Mouse (Mus musculus) frontal cortex, postnatal 14 days (tissue): Measurements from ENCODE around the gene BC052040.

Source experiments
- DNase-seq, 2 experiments: peaks; one replicate each; pipeline ENCODE4 v3.0.0; 2022; ENCODE audit warnings: low spot score in 2 of 2

Gene BC052040

DNA sequence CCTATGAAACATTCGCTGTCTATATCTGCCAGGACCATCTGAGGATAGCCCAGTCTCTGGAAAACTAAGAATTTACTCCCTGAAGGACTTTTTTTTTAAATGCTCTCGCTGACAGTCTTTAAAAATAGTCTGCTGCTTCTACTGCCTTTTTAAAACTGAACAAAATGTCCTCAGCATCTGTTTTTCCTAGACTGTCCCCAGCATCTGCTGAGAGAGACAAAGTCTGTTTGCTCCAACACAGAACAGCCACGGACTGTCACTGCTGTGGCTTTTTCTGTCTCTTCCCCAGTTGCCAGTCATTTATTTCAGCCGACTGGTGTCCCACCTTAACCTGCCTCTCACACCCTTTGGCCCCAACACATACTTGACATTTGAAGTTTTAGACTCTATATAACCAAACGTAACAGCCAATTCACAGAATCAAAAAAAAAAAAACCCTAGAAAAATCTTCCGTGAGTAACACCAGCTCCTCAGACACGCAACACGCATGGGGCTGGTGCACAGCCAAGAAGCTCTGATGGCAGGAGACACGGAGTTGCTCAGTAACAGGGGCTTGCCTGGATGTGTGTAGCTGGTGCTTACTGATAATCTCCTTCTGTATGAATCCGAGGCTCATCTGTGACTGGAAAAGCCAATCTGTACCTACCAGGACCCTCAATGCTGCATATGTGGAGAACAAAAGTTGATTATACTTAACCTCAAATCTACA, 188.2 kb downstream of the BC052040 start:
- DNase-seq: peak; percentile 25 to 31

DNA sequence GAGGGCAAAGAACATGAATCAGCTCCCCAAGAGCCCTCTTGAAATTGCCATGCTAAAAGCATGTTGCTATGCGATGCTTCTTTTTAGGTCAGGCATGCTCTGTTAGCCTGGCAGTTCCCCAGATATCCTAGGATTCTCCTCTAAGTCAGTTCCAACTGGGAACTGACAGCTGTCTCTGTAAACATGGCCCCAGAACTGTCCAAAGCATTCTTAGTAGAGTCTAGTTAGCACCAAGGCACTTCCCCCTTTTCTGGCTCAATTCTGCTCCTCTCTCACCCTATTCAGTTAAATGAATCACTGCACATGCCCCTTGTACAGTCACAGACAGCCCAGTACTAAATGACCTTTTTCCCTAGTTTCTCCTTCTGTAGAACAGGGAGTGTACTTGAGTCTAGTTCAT, 191.2 kb downstream of the BC052040 start:
- DNase-seq: no peak

DNA sequence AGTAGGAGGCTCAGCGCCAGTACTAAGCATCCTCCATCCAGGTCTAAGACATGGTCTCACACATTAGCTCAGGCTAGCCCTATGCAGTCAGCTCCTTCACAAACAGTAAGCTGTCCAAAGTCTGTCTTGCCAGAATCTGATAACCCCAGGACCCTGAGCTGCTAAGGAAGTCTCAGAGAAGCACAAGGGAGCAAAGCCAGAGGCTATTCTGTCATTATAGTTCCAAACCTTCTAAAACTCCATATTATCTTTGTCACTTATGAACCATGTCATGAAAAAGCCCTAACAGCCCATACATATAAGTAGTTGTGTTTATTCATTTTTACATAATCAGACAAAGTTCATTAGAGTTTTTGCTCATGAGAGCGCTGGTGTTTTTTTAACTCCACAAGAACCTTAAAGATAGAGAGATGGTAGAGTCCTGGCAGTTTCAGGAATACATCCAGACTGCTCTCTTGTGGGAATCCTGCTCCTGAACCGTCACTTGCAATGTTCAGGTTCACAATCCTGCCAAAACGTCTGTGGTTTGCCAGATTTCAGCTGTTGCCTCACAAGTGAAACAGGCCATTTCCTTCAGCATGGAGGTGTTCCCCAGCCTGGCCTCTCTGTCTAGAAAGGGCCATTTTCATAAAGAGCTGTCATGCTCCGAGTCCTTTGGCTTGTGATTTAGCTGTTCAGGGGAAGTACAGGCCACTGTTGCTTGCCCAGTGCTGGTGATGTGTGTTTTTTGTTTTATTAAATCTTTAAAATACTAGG, 192.8 kb downstream of the BC052040 start:
- DNase-seq: no peak

DNA sequence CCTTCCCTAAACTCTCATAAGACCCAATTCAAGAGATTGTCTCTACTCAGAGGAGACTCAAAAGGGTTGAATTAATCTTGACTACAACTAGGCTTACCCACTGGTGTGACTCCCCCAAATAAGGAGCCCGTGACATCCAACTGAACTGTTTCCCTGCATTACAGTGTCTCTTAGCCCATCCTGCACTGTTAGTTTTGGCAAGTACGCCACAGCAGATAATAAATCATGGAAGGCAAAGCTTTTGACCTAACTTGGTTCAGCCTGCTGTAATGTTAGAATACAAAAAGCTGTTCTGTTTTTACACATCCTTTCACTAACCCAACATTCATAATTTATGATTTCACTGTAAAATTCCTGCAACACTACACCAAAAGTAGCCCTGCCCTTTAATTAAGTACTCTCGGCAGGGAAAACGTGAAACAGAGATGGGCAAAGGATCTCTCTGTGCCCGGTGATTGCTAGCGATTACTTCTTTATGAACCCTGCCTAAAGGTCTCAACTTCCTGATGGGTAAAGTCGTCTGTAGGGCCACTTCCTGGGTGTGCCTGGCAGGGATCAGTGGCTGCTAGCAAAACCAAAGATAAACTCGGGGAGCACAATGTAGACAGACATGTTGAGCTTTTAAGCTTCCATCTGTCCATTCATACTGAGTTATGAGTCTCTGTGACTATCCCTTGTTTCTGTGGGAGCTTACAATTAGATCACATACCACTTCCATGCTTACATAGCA, 194.1 kb downstream of the BC052040 start:
- DNase-seq: no peak

DNA sequence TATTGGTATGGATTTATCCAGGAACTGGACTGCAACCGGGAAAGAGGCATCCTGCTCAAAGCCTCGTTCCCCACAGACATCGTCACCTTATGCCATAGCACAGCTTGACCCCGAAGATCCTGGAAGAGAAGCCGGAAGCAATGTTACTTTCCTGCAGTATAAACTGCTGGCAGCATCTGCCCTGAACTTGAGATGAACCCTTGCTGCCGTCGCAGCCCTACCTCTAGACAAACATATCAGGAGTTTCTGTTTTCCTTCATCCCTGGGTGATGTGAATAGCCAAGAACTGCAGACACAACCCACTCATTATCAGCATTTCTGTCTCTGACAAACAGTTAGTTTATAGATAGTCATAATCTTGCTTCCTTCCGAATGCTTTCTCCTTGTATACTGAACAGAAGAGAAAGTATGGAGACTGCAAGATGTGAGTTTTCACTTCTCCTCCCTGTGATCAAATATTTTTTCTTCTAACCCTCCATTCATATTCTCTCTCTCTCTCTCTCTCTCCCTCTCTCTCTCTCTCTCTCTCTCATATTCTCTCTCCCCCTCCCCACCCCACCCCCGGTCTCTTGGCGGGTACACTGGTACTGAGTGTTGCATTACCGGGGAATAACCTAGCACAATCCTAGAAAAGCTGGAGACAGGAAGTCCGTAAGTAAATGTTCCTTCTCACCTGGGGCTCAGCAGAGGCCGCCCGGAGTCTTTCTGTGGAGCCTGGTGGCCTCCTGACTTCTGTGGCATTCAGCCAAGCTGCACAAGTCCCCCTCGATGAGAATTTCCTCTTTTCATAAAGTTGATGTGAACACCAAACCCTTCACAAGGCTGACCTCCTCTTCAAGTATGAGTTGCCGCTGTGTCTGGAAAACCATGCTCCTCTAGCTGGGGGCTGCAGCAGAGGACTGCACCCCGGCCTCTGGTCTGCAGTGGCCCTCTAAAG, 195.7 kb downstream of the BC052040 start:
- DNase-seq: no peak

DNA sequence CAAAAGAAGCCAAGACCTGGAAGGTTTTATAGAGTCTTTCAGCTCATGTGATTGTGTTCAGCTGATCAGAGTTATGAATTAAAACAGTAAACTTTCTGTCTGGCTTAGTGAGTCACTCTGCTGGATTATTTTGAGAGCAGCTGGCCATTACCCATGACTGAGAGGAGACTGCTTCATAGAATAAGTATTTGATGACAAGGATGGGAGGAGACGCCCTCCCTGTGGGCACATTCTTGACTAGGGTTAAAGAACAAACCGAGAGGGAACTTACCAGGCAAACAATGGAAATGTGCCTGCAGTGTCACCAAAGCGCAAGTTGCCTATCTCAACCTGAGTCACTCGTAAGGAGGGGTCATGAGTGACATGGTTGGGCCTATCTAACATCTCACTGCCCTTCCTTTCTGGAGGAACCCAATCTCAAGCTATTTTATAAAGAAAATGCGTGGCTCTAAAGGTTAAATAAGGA, 199.1 kb downstream of the BC052040 start:
- DNase-seq: no peak

DNA sequence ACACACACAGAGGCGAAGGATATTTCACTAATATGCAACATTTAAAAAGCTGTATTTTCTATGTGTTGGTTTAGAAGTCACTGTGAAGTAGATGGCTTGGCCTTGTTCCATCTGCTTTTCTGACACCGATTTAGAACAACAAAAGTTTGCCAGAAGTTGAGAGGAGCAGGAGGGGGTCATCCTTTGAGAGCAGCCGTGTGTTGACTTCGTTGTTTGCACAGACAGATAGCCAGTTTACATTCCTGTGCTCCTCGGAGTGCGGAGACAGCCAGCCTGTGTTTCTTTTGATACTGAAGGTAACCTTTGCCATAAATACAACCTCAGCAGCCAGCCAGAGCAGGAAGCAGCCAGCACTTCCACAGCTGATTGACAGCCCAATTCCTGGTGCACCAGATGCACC, 204.2 kb downstream of the BC052040 start:
- no peak for DNase-seq

DNA sequence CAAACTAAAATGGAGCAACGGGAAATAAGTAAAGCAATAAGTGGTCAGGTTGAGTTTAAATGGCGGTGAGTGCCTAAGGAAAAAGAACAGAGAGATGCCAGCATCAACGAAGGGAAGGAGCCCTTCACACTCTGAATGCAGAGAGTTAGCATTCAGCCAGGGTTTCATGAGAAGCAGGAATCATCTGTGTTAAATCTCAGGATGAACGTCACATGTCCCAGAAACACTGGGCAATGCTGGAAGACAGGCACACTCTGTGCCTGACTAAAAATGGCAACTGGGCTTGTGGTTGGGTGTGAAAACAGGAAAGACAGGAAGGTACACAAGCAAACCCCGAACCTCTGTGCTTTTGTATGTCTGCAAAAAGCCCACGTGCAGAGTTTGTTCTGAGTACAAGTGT, 217.3 kb downstream of the BC052040 start:
- DNase-seq: no peak

DNA sequence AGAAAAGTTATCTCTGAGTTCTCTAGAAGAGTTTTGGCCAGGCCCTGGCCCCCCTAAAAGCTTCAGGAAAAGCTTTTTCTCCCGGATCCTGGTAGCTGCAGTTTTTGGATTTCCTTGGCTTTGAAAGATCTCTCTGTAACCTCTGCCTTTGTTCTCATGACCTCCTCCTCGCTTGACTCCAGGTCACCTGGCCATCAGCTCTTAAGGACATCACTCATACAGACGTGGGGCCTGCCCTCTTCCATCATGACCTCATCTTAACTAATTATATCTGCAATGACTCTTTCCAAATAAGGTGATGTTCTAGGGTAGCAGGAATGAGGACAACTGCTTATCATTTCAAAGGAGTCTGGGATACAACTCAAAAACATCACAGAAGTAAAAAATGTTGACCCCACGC, 226.9 kb downstream of the BC052040 start:
- no peak for DNase-seq

DNA sequence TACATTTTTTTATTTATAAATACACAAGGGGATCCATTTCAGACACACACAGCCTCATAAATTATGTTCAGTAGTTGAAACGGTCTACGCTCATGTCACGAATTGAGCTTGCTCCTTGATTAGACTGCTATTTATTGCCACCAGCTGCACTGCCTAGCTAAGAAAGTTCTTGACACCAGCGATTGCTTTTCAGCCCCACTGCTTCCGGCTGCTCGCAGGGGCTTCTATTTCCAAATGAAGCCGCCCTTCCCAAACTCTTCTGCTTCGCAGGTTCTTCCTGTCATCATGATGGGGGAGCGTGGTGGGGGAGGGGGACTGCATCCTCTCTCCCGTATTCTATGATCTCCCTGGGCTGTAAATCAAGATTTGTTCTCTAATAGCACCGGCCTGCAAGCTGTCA, 231.8 kb downstream of the BC052040 start:
- DNase-seq: no peak

DNA sequence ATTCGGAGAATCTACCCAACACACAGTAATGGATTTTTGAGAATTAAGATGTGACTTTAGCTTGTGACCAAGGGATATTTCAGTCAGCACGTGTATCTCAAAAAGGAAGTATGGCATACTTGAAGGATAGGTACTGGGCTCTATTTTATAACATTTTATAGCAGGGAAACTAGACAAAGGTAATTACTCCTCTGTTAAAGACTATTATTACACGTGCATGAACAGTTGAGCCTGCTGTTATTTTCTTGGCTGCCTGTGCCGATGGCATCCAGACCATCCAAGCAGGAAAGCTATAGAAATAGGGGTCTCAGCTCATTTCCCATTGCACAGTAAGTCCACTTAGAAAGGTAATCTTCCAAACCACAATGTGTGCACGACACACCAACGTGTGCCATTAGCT, 232.2 kb downstream of the BC052040 start:
- DNase-seq: no peak

DNA sequence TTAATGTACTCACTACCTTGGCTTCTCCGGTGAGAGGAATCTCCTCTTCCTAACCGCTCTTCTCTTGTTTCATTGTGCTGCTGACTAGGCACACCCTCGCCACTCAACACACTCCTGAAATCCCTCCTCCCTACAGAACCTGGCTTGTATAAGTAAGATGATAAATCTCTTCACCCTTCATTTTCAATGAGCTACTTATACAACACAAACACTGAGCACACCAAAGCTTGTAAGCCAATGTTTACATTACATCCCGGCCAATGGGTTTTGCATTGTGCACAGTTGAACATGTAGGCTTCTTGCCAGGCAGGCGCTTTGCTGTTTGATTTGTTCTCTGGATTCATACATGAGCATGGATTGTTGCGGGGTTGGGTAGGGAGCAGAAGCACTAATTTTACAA, 236.4 kb downstream of the BC052040 start:
- no peak for DNase-seq

DNA sequence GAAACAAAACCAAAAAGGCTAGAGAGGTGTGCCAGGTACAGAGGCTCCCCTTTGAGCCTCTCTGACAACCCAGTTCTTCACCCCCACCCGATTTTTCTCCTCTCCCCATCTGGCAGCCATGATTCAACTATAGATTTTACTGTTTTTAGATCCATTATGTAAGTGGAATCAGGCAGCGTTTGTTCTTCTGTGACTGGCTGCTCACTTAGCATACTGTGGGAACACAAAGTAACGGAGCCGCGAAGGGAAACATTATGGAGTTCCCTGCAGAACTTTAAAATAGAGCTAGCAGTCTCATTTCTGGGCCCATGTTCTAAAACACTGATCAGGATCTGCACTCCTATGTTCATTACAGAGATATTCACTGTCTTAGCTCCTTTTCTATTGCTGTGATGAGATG, 240.8 kb downstream of the BC052040 start:
- DNase-seq: peak; percentile 8 to 19
